Mouse (Mus musculus) G1E-ER4 (cell line): ENCODE results near the gene Rrp7a. TPM values are rescaled to one million over a fixed set of nuclear protein-coding genes. Genes with fewer than 3 reads are reported as not detected.

Experiments used
- GATA1 ChIP-seq: IDR thresholded peaks from one replicate; pipeline ENCODE4 v1.8.0; 2012; ENCODE audit warnings: low read length, inconsistent platforms
- polyA plus RNA-seq: library from polyadenylated mRNA; stranded (reverse); fragments of >175 nt; gene quantifications from 2 replicates; pipeline ENCODE4 v1.2.3, GENCODE M21; 2012

Rrp7a gene
- polyA plus RNA-seq, 1 experiment = 52.6 TPM

DNA sequence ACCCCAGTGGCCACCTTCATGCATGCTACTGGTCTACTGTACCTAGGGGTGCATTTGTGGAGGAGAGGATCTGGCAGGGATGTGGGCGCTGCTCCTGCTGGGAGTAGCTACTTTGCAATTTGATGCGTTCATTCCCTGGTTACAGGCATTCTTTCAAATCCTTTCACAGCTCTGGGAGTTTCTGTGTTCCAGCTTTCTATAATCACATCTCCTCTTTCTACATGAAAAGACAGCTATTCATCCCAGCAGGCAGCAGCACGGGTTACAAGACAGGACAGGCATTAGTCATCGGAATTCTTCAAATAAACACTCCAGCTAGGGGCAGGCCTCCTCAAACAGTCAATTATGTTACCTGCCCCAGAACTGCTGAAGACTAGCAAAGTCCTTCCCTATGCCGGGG is 20.3 kb upstream of the Rrp7a start:
- TF ChIP-seq GATA1 = no peak

- no peak for TF ChIP-seq GATA1
These were observed 13.1 kb upstream of the Rrp7a start for GRCm38 (mm10) chr15:83135654-83136053.

DNA sequence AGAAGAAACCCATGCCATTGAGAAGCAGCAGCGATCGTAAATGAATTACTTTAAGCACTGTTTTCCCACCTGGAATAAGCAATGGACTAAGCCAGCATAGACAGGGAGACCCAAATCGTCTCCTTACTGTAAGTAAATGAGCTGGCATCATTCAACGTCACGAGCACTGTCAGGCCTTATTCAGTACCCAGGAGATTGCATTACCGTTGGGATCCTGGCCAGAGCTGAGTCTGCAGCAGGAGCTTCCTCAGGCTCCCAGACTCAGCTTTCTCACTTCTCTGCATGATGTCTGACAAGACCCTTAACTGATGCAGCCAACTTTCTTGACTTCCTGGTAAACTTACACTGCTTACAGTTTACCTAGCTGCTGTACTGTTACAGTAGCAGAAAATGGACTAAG is 12.1 kb upstream of the Rrp7a start:
- no peak for TF ChIP-seq GATA1

- TF ChIP-seq GATA1 = no peak
These were observed 7.1 kb upstream of the Rrp7a start for GRCm38 (mm10) chr15:83129530-83130231.

DNA sequence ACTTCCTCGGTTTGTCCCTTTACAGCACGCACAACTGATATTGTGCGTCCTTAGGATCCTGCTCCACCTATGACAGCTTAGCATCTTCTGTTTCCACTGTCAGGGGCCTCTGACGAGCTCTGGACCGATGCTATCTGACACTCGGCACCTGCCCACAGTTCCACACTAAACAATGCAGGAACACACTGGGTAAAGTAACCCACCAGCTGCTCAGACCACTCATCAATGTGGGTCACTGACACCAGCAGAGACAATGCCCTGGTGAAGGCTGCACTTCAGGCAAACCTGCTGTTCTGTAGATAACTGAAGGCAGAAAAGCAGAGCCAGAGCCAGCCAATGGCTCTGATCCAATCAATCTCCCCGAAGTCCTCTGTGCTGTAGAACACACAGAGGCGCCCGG is 4.0 kb upstream of the Rrp7a start:
- TF ChIP-seq GATA1 = no peak

DNA sequence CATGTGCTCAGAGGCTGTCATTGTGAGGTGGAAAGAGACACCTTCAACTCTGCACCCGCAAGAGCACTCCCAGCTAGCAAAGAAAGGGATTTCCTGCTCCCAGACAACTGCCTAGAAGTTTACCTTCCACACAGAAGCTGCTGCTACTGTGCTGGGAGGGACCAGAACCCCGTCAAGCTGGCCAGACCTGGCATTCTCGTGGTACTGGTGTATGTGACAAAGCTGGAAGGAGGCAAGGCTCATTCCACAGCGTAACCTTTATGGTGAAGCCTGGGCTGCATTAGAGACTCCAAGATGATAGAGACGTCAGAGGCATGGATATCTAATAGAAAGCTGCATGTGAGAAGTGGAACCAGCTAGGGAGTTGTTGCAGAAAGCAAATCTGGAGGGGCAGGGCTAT is 2.0 kb upstream of the Rrp7a start:
- no peak for TF ChIP-seq GATA1

- TF ChIP-seq GATA1 = no peak
These were observed 664 bp downstream of the Rrp7a start for GRCm38 (mm10) chr15:83121709-83122565.

- TF ChIP-seq GATA1 = no peak
These were observed 4.2 kb downstream of the Rrp7a start for GRCm38 (mm10) chr15:83118360-83118759.

DNA sequence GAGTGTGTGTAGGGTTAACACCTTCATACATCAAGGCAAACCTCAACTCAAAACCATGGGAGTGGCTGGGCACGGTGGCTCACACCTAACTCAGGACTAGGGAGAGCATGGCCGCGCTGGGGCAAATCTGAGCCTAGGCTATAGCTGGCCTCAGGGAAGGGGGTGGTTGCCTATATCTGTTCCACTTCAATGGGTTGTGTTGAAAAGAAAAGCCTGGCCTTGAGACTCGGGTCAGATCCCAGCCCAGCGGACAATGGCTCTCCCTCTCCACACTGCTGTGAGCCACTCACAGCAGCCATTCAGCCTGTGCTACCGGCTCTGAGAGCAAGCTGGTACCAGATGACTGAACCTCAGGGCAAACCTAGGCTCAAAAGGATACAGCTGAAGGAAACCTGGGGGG is 7.5 kb downstream of the Rrp7a start:
- no peak for TF ChIP-seq GATA1

DNA sequence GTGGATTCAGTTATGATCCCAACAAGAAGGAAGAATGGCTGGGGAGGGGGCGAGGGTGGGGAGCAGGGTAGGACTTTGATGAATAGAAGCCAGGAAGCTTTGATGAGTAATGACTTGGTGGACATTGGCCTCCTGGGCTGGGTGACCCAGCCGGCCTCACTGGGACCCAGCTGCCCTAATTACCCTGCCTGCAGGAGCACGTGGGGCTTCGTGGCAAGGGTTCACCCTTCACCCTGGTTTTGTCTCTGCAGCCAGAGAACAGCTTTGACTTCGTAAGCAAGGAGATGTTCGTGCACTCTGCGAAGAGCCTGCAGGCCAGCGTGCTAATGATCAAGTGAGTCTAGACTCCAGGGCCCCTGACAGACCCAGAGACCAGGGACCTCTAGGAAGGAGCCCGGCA is 8.5 kb downstream of the Rrp7a start:
- no peak for TF ChIP-seq GATA1

- no peak for TF ChIP-seq GATA1
These were observed 9.7 kb downstream of the Rrp7a start for GRCm38 (mm10) chr15:83112898-83113297.

DNA sequence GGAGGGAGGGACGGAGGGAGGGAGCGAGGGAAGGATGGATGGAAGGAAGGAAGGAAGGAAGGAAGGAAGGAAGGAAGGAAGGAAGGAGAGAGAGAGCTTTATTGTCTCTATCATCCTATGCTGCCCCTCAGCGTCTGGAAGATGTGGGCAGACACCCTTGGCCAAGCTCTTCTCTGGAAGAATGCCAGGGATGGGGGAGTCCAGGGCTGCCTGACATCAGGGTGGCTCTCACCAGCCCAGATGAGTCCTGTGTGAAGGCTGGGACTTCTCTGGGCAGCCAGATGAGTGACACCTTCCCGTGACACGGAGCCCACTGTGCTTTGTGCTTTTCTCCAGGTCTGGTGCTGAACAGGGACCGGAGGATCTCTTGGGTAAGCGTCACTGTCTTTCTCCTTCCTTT is 10.7 kb downstream of the Rrp7a start:
- TF ChIP-seq GATA1 = no peak

GRCm38 (mm10) chr15:83111290-83111689 is 11.3 kb downstream of the Rrp7a start:
- no peak for TF ChIP-seq GATA1

GRCm38 (mm10) chr15:83107814-83108213 is 14.8 kb downstream of the Rrp7a start:
- TF ChIP-seq GATA1 = no peak

DNA sequence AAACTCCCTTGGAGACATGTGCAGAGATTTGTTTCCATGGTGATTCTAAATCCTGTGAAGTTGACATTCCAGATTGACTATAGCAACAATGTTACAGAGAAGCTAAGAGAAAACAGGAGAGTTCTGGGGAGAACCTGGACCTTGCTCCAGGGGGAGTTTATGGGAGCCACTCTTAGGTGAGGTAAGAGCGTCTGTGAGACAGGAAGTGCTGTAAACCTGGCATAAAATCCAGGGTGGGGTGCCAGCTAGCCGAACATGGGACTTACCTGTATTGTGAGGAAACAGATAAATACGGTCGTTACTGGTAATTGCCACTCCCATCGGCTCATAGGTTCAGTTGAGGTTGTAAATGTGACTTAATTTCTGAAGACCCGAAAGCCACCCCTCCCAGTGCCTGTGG is 16.2 kb downstream of the Rrp7a start:
- no peak for TF ChIP-seq GATA1

DNA sequence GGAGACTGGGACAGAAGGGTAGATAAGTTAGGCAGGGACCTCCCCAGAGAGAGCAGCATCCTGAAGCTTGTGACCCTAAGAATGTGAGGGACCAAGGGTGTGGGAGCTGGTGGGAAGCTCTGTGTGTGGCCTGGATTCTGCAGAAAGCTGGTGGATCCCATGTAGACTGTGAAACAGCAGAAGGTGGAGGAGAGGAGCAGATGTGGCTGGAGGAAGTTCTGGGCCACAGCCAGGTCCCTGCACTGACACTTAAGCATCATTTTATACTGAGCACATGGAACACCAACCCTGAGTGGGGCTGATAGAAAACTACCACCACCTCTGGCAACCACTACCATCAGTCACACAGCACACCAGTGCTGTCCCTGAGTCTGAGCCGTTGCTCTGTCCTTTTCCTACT is 19.5 kb downstream of the Rrp7a start:
- no peak for TF ChIP-seq GATA1

DNA sequence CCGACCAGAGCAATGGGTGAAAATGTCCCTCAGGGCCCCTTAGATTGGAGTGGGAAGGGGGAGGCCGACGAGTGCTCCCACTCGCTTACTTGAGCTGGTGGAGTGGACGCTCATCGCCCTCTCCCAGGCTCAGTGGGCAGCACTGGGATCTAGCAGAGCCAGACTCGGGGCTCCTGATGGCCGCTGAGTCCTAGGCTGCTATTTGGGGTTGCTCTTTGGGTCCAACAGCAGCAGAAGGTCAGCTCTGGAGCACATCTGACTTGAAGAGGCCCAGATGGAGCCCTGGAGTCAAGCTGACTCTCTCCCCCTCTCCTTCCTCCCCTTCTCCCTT is 22.3 kb downstream of the Rrp7a start:
- no peak for TF ChIP-seq GATA1
